Mouse (Mus musculus): ENCODE results near the gene Prrt3.

The Prrt3 gene

DNA sequence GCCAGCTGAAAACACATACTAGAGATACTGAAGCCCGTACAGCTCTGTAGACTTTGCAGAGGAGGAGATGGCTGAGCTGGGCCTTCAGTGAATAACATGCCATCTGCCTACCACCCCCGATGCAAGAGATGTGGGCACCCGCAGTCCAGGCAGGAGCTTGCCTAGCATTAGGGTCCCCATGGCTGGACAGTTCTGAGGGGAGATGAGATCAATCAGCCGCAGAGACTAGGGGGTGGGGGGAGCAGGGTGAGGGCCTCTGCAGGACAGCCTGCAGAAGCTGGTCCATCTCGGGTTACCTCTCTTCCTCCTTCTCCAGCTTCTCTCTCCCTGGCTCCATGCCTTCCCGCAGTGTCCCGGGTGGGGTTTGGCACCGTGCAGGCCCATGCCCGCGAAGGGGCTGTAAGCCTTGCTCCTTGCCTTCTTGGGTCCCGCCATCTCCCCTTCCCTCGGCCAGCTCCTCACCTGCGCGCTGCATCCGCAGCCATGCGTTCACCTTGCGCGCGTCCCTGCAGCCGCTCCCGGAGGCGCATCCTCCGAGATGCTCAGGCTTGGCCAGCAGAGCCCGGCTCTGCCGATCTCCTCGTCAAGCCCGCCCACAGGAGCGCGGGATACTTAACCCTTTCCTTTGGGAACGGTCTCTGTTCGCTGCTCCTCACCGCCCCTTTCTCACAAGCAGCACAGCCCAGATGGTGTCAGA is at the start of gene Prrt3:
Prrt3 (minus strand) TSS at position 544 of the 697 bp plus-strand sequence.
- no peak for DNase-seq (ENCODE audit: low spot score in 2 of 2)

- no peak for DNase-seq (ENCODE audit: low spot score in 2 of 2)
Observed at GRCm38 (mm10) chr6:113543906-113544481, 42.3 kb upstream of the Prrt3 start.

- DNase-seq (ENCODE audit: low spot score in 2 of 2): no peak
Observed at GRCm38 (mm10) chr6:113541610-113542009, 39.9 kb upstream of the Prrt3 start.

DNA sequence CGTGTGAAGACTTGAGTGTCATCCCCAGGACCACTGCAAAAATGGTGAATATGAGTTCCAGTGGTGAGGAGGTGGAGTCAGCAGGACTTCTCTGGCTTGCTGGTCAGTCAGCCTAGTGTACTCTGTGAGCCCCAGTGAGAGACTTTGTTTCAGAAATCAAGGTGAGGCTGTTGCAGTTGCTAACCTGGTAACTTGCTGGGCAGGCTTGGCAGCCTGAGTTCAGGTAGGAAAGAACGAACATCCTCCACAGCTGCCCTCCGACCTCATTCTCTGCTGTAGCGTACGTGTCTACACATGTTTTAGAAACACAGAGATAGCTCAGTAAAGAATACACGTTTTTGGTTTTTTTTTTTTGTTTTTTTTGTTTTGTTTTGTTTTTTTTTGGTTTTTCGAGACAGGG is 33.2 kb upstream of the Prrt3 start:
- peak; percentile 55 to 71 for DNase-seq (ENCODE audit: low spot score in 2 of 2)

GRCm38 (mm10) chr6:113531840-113532404 is 30.2 kb upstream of the Prrt3 start:
- DNase-seq (ENCODE audit: low spot score in 2 of 2): no peak

GRCm38 (mm10) chr6:113530932-113531839 is 29.5 kb upstream of the Prrt3 start, which contains the start of the genes Emc3 and Fancd2:
Gene Emc3, minus strand, starts transcription at chr6:113531652.
Gene Fancd2, plus strand, starts transcription at chr6:113531682.
- peak; percentile 90 to 92 for DNase-seq (ENCODE audit: low spot score in 2 of 2)

- no peak for DNase-seq (ENCODE audit: low spot score in 2 of 2)
Observed at GRCm38 (mm10) chr6:113523420-113523819, 21.7 kb upstream of the Prrt3 start.

DNA sequence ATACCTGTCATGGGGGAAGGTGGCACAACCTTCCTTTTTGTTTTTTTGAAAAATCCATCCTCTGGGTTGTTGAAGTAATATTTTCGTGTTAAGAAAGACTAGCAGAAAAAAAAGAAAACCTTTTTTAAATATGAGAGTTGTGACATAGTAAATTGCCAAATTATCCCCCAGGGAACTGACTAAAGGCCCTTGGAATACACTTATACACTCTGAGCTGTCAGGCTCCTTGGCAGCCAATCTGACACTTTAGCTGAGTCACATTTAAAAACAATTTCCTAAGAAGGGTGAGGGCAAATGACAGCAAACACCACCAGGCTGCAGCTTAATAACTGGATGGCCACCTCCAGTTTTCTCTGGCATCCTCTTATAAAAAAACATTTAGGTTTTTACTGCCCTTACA is 20.6 kb upstream of the Prrt3 start:
- DNase-seq (ENCODE audit: low spot score in 2 of 2): no peak

- no peak for DNase-seq (ENCODE audit: low spot score in 2 of 2)
Observed at GRCm38 (mm10) chr6:113517434-113518080, 15.8 kb upstream of the Prrt3 start.

DNA sequence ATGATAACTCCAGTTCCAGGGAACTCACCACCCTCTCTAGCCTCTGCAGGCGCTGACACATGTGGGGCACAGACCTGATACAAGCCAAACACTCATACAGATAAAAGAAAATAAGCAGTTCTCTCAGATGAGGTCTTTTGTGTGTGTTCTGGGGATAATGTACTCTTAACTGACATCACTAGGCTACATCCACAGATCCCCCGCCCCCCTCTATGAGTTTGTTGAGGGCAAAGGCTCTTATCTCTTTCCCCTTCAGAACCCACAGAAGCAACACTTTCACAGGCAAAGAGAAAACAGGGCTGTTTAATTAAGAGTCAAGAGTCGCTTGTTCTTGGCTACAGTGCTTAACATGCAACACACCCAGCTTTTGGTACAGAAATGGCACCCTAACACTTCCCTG is 12.9 kb upstream of the Prrt3 start:
- DNase-seq (ENCODE audit: low spot score in 2 of 2): no peak

GRCm38 (mm10) chr6:113513944-113514343 is 12.2 kb upstream of the Prrt3 start:
- DNase-seq (ENCODE audit: low spot score in 2 of 2): no peak

- DNase-seq (ENCODE audit: low spot score in 2 of 2): no peak
Observed at GRCm38 (mm10) chr6:113508947-113509280, 7.2 kb upstream of the Prrt3 start.

DNA sequence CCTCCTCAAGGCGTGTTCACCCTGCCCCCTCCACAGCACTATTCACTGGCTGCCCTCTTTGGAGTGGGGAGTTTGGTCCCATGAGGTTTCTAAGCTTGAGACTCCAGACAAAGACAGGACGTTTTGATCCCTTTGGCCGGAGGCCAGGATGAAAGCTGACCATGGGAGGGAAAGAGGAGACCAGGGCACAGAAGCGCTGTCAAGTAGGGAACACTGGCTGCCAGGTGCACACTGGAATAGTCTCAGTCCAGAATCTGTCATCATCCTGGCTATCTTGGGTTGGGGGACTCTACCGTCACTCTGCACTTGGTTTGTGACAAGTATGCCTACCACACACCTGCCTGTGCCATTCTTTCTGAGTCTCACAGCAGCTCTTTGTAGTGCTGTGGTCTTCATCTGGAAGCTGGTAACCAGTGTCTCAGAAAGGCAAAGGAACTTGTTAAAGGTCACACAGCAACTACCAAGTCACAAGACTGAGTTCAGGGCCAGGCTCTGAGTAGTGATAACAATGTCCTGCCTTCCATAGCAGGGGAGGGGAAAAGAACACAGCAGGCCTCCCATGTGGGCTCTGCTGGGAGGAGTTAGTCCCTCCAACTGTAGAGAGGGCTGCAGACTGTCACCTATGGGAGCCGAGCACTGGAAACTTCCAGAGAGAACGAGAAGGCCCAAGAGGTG is 6.7 kb upstream of the Prrt3 start:
- DNase-seq (ENCODE audit: low spot score in 2 of 2): peak in 1 of 2 experiments; percentile 23

- no peak for DNase-seq (ENCODE audit: low spot score in 2 of 2)
Observed at GRCm38 (mm10) chr6:113507130-113507529, 5.4 kb upstream of the Prrt3 start.

DNA sequence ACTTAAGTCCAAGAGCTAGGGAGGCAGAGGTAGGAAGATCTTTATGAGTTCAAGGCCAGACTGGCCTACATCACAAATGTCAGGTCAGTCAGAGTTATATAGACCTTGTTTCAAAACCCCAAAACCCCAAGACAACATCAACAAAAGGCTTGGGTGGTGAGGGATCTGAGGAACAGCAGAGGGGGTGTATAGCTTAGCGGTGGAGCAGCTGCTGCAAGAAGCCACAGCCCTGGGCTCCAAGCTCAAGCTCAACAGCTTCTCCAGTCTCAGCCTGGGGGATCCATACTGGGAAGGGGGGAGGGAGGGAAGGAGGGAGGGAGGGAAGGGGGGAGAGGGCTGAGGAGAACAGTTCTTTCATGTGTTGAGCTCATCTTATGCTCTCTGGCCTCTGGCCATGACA is 4.0 kb upstream of the Prrt3 start:
- no peak for DNase-seq (ENCODE audit: low spot score in 2 of 2)

GRCm38 (mm10) chr6:113502801-113503200 is 1.1 kb upstream of the Prrt3 start:
- DNase-seq (ENCODE audit: low spot score in 2 of 2): no peak

DNA sequence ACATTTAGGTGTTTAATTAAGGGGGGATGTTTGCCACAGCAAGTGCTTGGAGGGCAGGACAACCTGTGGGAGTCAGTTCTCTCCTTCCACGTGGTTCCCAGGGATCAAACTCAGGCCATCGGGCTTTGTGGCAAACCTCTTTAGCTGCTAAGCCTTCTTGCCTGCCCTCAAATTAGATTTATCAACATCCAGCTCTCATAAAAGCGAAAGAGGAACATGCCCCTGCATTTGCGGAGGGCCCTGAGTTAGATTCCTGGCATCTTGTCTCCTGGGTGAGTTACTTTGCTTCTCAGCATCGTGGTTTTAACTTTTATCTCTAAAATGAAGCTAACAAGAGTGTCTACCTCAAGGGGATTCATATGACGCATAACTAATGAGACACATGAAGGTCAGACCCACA is 2.4 kb downstream of the Prrt3 start:
- DNase-seq (ENCODE audit: low spot score in 2 of 2): no peak

GRCm38 (mm10) chr6:113495071-113495675 is 6.6 kb downstream of the Prrt3 start:
- no peak for DNase-seq (ENCODE audit: low spot score in 2 of 2)

DNA sequence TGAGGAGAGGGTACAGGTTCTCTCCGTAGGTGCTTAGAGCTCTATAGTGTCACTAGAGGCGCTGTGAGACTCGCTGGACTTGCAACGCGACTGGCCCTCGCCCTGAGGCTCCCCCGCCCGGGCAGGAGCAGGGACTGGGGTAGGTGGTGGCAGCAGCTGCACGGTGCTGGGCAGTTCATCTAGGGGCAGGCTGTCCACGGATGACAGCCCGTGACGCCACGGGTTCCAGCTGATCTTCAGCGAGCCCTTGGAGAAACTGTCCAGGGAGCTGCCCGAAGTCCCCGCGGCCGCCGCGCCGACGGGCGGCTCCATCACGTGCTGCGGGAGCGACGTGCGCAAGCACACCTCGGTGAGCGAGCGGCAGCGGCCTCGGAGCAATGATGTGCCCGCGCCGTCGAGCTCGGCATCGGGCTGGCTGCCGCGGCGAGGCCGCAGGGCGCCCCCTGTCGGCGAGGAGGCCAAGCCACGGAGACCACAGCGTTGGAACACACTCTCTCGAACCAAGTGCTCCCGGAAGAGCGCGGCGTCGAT is 7.4 kb downstream of the Prrt3 start:
- peak; percentile 82 to 84 for DNase-seq (ENCODE audit: low spot score in 2 of 2)

DNA sequence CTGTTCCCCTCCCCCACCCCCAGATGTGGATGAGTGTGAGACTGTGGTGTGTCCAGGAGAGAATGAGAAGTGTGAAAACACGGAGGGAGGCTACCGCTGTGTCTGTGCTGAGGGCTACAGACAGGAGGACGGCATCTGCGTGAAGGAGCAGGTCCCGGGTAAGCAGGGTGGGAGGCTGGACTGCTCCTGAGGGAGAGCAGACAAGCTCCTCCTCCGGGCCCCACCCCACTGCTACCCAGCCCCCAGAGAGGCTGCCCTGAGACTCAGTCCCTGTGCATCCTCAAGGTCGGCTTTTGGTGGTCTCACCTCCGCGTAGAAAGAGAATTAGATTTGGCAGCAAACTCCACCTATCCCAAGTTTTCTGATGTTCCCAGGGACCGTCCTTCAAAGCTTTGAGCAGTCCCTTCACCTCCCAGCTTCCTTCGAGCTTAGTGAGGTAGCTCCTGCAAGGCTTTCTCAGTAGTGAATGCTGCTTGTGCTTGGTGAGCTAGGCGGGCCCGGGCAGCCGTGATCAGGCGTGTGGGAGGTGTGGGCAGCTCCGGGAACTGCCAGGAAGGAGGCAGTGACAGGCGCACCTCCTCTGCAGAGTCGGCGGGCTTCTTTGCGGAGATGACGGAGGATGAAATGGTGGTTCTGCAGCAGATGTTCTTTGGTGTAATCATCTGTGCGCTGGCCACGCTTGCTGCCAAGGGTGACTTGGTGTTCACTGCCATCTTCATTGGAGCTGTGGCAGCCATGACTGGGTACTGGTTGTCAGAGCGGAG is 9.4 kb downstream of the Prrt3 start:
- no peak for DNase-seq (ENCODE audit: low spot score in 2 of 2)

Data from urinary bladder, postnatal 36 days (tissue).